Mouse (Mus musculus): ENCODE results near the gene Plxna4. TPM values are rescaled to one million over a fixed set of nuclear protein-coding genes. Genes with fewer than 3 reads are reported as not detected.

Plxna4 gene
- total and polyA plus RNA-seq, 2 experiments from 2014 or later, result 10.1 to 43.4 TPM

DNA sequence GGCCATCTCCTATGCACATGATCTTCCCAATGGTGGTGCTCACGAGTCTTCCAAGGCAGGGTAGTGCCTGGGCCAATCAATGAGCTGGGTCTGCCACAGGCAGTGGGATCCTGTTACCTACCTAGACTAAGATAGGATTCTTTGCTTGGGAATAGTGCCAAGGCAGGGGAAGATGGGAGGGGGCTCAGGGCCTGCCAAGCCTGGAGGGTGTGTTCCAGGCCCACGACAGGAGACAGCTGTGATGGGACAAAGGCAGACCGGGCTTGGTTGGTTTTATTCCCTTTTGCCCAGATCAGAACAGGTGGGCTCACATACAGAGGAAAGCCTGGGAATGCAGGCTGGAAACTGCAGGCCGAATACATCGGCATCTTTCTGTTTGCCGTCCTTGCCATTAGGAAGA, 342.0 kb downstream of the Plxna4 start:
- Histone ChIP-seq H3K9ac (replicated peaks; ENCODE audit: low read length) (no peak overlapping the region), H3K4me2 (ENCODE audit: low read depth, low read length) (no peak overlapping the region), H3K4me3 (ENCODE audit: low read length) (no peak overlapping the region), H3K4me1 (ENCODE audit: insufficient read depth, low read length) (no peaks in the 10 kb centered on the region), H3K9me3 (ENCODE audit: low read length) (no peaks in the 10 kb centered on the region), H3K27ac (no peak overlapping the region), H3K36me3 (ENCODE audit: insufficient read depth, low read length) (no peaks in the 10 kb centered on the region), H3K27me3 (ENCODE audit: insufficient read depth, low read length) (no peaks in the 10 kb centered on the region)
- DNase-seq (ENCODE audit: low spot score), result no peak
- 51% methylated on average over 6 of the region's 6 CpGs for WGBS
- TF ChIP-seq CTCF (IDR thresholded peaks at IDR 0.05; ENCODE audit: low read depth), result no peak
- no peak for ATAC-seq

GRCm38 (mm10) chr6:32243040-32243439, 345.0 kb downstream of the Plxna4 start:
- Histone ChIP-seq H3K9me3 (ENCODE audit: low read length) (no peaks in the 10 kb centered on the region), H3K36me3 (ENCODE audit: insufficient read depth, low read length) (no peaks in the 10 kb centered on the region), H3K4me2 (ENCODE audit: low read depth, low read length) (no peak overlapping the region), H3K27ac (no peak overlapping the region), H3K9ac (replicated peaks; ENCODE audit: low read length) (no peak overlapping the region), H3K27me3 (ENCODE audit: insufficient read depth, low read length) (no peaks in the 10 kb centered on the region), H3K4me1 (ENCODE audit: insufficient read depth, low read length) (no peaks in the 10 kb centered on the region), H3K4me3 (ENCODE audit: low read length) (no peak overlapping the region)
- TF ChIP-seq CTCF (IDR thresholded peaks at IDR 0.05; ENCODE audit: low read depth), result no peak
- no peak for DNase-seq (ENCODE audit: low spot score)
- WGBS, result 44% methylated on average over 2 of the region's 2 CpGs
- ATAC-seq, result no peak

DNA sequence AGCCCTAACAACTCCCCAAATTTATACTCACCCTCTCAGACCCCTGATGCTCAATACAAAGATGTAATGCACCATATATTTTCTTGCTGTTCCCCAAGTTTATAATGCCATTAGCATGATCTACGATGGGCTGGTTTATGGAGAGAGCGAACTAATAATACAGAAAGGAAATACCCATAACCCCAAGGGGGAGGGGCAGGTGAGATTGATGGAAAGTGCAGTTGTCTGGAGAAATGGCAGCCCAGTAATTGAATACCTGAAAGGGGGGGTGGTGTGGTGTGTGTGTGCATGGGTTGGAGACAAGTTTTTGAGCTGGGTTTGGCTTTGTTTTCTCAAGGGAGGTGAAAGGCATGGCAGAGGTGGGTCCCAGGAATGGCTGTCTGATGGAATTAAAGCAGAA, 356.6 kb downstream of the Plxna4 start:
- Histone ChIP-seq H3K4me2 (ENCODE audit: low read depth, low read length) (no peak overlapping the region), H3K4me3 (ENCODE audit: low read length) (no peak overlapping the region), H3K27me3 (ENCODE audit: insufficient read depth, low read length) (no peaks in the 10 kb centered on the region), H3K9ac (replicated peaks; ENCODE audit: low read length) (no peak overlapping the region), H3K36me3 (ENCODE audit: insufficient read depth, low read length) (no peaks in the 10 kb centered on the region; the same call in none of the 2 replicates), H3K27ac (no peak overlapping the region), H3K4me1 (ENCODE audit: insufficient read depth, low read length) (no peaks in the 10 kb centered on the region), H3K9me3 (ENCODE audit: low read length) (no peaks in the 10 kb centered on the region)
- no peak for ATAC-seq
- 88% methylated on average over 2 of the region's 2 CpGs for WGBS
- TF ChIP-seq CTCF (IDR thresholded peaks at IDR 0.05; ENCODE audit: low read depth), result no peak
- DNase-seq (ENCODE audit: low spot score), result no peak

- ATAC-seq (no peak), DNase-seq (ENCODE audit: low spot score) (no peak)
- 23% methylated on average over 1 of the region's 1 CpGs for WGBS
- H3K27me3 ChIP-seq (ENCODE audit: insufficient read depth, low read length), result no peaks in the 10 kb centered on the region
- H3K9me3 ChIP-seq (ENCODE audit: low read length), result no peaks in the 10 kb centered on the region
- H3K9ac ChIP-seq (replicated peaks; ENCODE audit: low read length), result no peak overlapping the region
- H3K4me2 ChIP-seq (ENCODE audit: low read depth, low read length), result no peak overlapping the region
- no peak overlapping the region for H3K4me3 ChIP-seq (ENCODE audit: low read length)
- no peak for TF ChIP-seq CTCF (IDR thresholded peaks at IDR 0.05; ENCODE audit: low read depth)
- no peaks in the 10 kb centered on the region for H3K4me1 ChIP-seq (ENCODE audit: insufficient read depth, low read length)
- no peaks in the 10 kb centered on the region; the same call in 1 of the 2 replicates for H3K36me3 ChIP-seq (ENCODE audit: insufficient read depth, low read length)
- no peak overlapping the region for H3K27ac ChIP-seq
These were observed 361.4 kb downstream of the Plxna4 start for GRCm38 (mm10) chr6:32226636-32227035.

- Histone ChIP-seq H3K9me3 (ENCODE audit: low read length) (no peaks in the 10 kb centered on the region), H3K9ac (replicated peaks; ENCODE audit: low read length) (no peak overlapping the region), H3K27ac (no peak overlapping the region), H3K4me2 (ENCODE audit: low read depth, low read length) (no peak overlapping the region), H3K36me3 (ENCODE audit: insufficient read depth, low read length) (no peaks in the 10 kb centered on the region), H3K27me3 (ENCODE audit: insufficient read depth, low read length) (no peaks in the 10 kb centered on the region), H3K4me1 (ENCODE audit: insufficient read depth, low read length) (no peaks in the 10 kb centered on the region), H3K4me3 (ENCODE audit: low read length) (no peak overlapping the region)
- WGBS, result 73% methylated on average over 7 of the region's 7 CpGs
- peak; percentile 39; the same call in 1 of the 2 replicates for ATAC-seq
- DNase-seq (ENCODE audit: low spot score), result peak; percentile 45
- TF ChIP-seq CTCF (IDR thresholded peaks at IDR 0.05; ENCODE audit: low read depth), result no peak
These were observed 363.8 kb downstream of the Plxna4 start for GRCm38 (mm10) chr6:32224007-32224703.

GRCm38 (mm10) chr6:32220765-32221164, 367.2 kb downstream of the Plxna4 start:
- WGBS, result 80% methylated on average over 8 of the region's 8 CpGs
- no peak overlapping the region for H3K4me2 ChIP-seq (ENCODE audit: low read depth, low read length)
- no peaks in the 10 kb centered on the region for H3K27me3 ChIP-seq (ENCODE audit: insufficient read depth, low read length)
- no peak overlapping the region for H3K27ac ChIP-seq
- H3K4me3 ChIP-seq (ENCODE audit: low read length), result no peak overlapping the region
- no peaks in the 10 kb centered on the region for H3K36me3 ChIP-seq (ENCODE audit: insufficient read depth, low read length)
- no peaks in the 10 kb centered on the region for H3K9me3 ChIP-seq (ENCODE audit: low read length)
- TF ChIP-seq CTCF (IDR thresholded peaks at IDR 0.05; ENCODE audit: low read depth), result no peak
- no peak for DNase-seq (ENCODE audit: low spot score)
- H3K4me1 ChIP-seq (ENCODE audit: insufficient read depth, low read length), result no peaks in the 10 kb centered on the region
- no peak overlapping the region for H3K9ac ChIP-seq (replicated peaks; ENCODE audit: low read length)
- no peak for ATAC-seq

- Histone ChIP-seq H3K4me3 (ENCODE audit: low read length) (no peak overlapping the region), H3K4me2 (ENCODE audit: low read depth, low read length) (no peak overlapping the region), H3K4me1 (ENCODE audit: insufficient read depth, low read length) (no peaks in the 10 kb centered on the region), H3K27ac (no peak overlapping the region), H3K36me3 (ENCODE audit: insufficient read depth, low read length) (0 out of 2 replicates have a peak, but pooled peaks cover 10% of the 10 kb centered on the region), H3K9me3 (ENCODE audit: low read length) (no peaks in the 10 kb centered on the region), H3K9ac (replicated peaks; ENCODE audit: low read length) (no peak overlapping the region), H3K27me3 (ENCODE audit: insufficient read depth, low read length) (no peaks in the 10 kb centered on the region)
- no peak for DNase-seq (ENCODE audit: low spot score)
- TF ChIP-seq CTCF (IDR thresholded peaks at IDR 0.05; ENCODE audit: low read depth), result no peak
- 77% methylated on average over 3 of the region's 3 CpGs for WGBS
- no peak for ATAC-seq
These were observed 369.4 kb downstream of the Plxna4 start for GRCm38 (mm10) chr6:32218544-32218943.
